Mouse (Mus musculus) heart, embryonic 10.5 days (tissue): ENCODE results near the gene Antxr2. TPM values are rescaled to one million over a fixed set of nuclear protein-coding genes. Genes with fewer than 3 reads are reported as not detected.

ENCODE experiments used
- DNase-seq: peaks from one replicate; pipeline ENCODE4 v3.0.0-alpha.2; 2017; ENCODE audit warnings: low spot score
- H3K27ac ChIP-seq: fragments of 300-500 bp; sonication (generic); 2 replicates; pipeline ENCODE4 v1.5.1; 2016; ENCODE audit warnings: mild to moderate bottlenecking
- H3K27me3 ChIP-seq: fragments of 300-500 bp; sonication (generic); 2 replicates; pipeline ENCODE4 v1.6.1; 2016; ENCODE audit warnings: mild to moderate bottlenecking; ENCODE audit not compliant: poor library complexity, insufficient read depth, severe bottlenecking
- H3K36me3 ChIP-seq: fragments of 300-500 bp; sonication (generic); 2 replicates; pipeline ENCODE4 v1.6.1; 2016; ENCODE audit warnings: mild to moderate bottlenecking, moderate library complexity
- H3K4me1 ChIP-seq: fragments of 300-500 bp; sonication (generic); 2 replicates; pipeline ENCODE4 v1.6.1; 2016; ENCODE audit warnings: mild to moderate bottlenecking
- H3K4me3 ChIP-seq: fragments of 300-500 bp; sonication (generic); 2 replicates; pipeline ENCODE4 v1.5.1; 2016; ENCODE audit warnings: mild to moderate bottlenecking, moderate library complexity
- H3K9me3 ChIP-seq: fragments of 300-500 bp; sonication (generic); 2 replicates; pipeline ENCODE4 v1.6.1; 2016; ENCODE audit warnings: mild to moderate bottlenecking, moderate library complexity
- WGBS: fragments of 180-500 bp; shearing (Covaris S2); methylation state at CpG from one replicate; pipeline ENCODE4 v1.1.7; 2016; 5-methylcytosine and 5-hydroxymethylcytosine counted together
- polyA plus RNA-seq: library from polyadenylated mRNA; unstranded; fragments of >200 nt; fragmentation: Nextera tagmentation; extraction: Ambion mirVana; gene quantifications from 2 replicates; pipeline ENCODE4 v1.2.1, GENCODE M21; 2016

Gene Antxr2
- polyA plus RNA-seq, 1 experiment from 2014 or later, result 27.4 TPM

DNA sequence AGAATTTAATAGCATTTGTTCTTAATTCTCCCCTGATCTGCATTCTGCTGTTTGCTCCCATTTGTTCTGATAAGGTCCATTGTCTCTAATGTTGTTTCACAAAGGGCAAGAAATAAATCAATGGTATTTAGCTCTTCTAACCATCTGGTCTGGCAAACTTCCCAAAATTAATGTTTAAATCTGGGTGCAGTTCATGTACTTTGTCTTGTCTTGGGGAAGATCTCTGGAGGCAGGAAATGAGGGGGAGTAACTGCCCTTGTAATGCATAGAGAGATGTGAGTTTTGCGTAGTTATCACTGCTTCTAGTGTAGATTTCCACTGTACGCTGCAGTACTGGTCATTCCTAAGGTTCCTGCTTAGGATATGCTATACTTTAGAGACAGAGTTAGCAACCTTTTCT, 193.5 kb downstream of the Antxr2 start:
- no peak for DNase-seq
- Histone ChIP-seq H3K9me3 (no peaks in the 10 kb centered on the region), H3K4me3 (no peak overlapping the region), H3K27me3 (no peaks in the 10 kb centered on the region), H3K36me3 (no peaks in the 10 kb centered on the region), H3K4me1 (no peaks in the 10 kb centered on the region), H3K27ac (no peak overlapping the region)
- 85% methylated on average over 2 of the region's 2 CpGs for WGBS

DNA sequence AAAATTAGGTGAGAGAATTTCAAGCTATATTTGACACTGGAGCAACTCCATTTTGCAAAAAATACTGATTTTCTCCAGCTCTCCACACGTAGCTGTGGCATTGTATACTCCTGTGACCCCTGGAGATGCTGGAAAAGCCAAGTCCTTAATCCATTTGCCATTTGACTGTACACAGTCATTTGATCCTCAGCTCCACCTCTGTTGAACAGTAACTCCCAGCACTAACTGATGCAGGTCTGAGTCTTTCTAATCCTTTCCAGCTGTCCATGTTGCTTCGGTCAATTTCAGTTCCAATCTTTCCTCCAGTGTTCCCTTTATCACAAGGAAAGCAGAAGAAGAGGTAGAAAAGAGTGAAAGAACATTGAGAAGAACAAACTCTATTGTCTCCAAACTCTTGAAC, 195.4 kb downstream of the Antxr2 start:
- WGBS, result 67% methylated on average over 2 of the region's 2 CpGs

GRCm38 (mm10) chr5:97834770-97835169, 196.1 kb downstream of the Antxr2 start:
- H3K36me3 ChIP-seq, result no peaks in the 10 kb centered on the region
- no peak overlapping the region for H3K27ac ChIP-seq
- 91% methylated on average over 1 of the region's 1 CpGs for WGBS
- DNase-seq, result no peak
- no peaks in the 10 kb centered on the region for H3K4me1 ChIP-seq
- no peak overlapping the region for H3K4me3 ChIP-seq
- no peaks in the 10 kb centered on the region for H3K9me3 ChIP-seq
- H3K27me3 ChIP-seq, result no peaks in the 10 kb centered on the region

More for the DNA sequence above, 195.4 kb downstream of the Antxr2 start:
- Histone ChIP-seq H3K9me3 (no peaks in the 10 kb centered on the region), H3K4me3 (no peak overlapping the region), H3K4me1 (no peaks in the 10 kb centered on the region), H3K27ac (no peak overlapping the region), H3K27me3 (no peaks in the 10 kb centered on the region), H3K36me3 (no peaks in the 10 kb centered on the region)
- no peak for DNase-seq

Other genes starting within 250 kb of the Antxr2 start
- not detected in 2 replicates for gene Prdm8, start 136.2 kb upstream of the Antxr2 start, polyA plus RNA-seq
- 1.9 and 5.2 TPM in 2 replicates for gene Fgf5, start 223.1 kb upstream of the Antxr2 start, polyA plus RNA-seq